Mouse (Mus musculus) midbrain, embryonic 13.5 days (tissue): ENCODE measurements around the gene Gm20683. TPM values are rescaled to one million over a fixed set of nuclear protein-coding genes. Genes with fewer than 3 reads are reported as not detected.

Experiments
- ATAC-seq: fragments of 200-750 bp; cut with Nextera tagmentation; 2 replicates; pipeline ENCODE4 v1.8.0; 2017; ENCODE audit warnings: mild to moderate bottlenecking, moderate TSS enrichment, moderate library complexity
- H3K27ac ChIP-seq: fragments of 300-500 bp; sonication (generic); 2 replicates; pipeline ENCODE4 v1.5.1; 2015; ENCODE audit warnings: inconsistent platforms, mild to moderate bottlenecking, moderate library complexity
- H3K27me3 ChIP-seq: fragments of 300-500 bp; sonication (generic); 2 replicates; pipeline ENCODE4 v1.6.1; 2015; ENCODE audit warnings: mild to moderate bottlenecking, inconsistent platforms
- H3K36me3 ChIP-seq: fragments of 300-500 bp; sonication (generic); 2 replicates; pipeline ENCODE4 v1.6.1; 2015; ENCODE audit warnings: mild to moderate bottlenecking, inconsistent platforms
- H3K4me1 ChIP-seq: fragments of 300-500 bp; sonication (generic); replicated peaks from 2 replicates; pipeline ENCODE4 v1.6.1; 2015; ENCODE audit warnings: inconsistent platforms
- H3K4me2 ChIP-seq: fragments of 300-500 bp; sonication (generic); replicated peaks from 2 replicates; pipeline ENCODE4 v1.6.1; 2015; ENCODE audit warnings: moderate library complexity, mild to moderate bottlenecking, inconsistent platforms
- H3K4me3 ChIP-seq: fragments of 300-500 bp; sonication (generic); replicated peaks from 2 replicates; pipeline ENCODE4 v1.5.1; 2015; ENCODE audit warnings: mild to moderate bottlenecking, inconsistent platforms
- H3K9ac ChIP-seq: fragments of 300-500 bp; sonication (generic); replicated peaks from 2 replicates; pipeline ENCODE4 v1.6.1; 2015; ENCODE audit warnings: mild to moderate bottlenecking, inconsistent platforms
- H3K9me3 ChIP-seq: fragments of 300-500 bp; sonication (generic); 2 replicates; pipeline ENCODE4 v1.6.1; 2016; ENCODE audit warnings: mild to moderate bottlenecking, inconsistent platforms
- WGBS: fragments of 180-500 bp; shearing (Covaris S2); methylation state at CpG from one replicate; pipeline ENCODE4 v1.1.7; 2015; 5-methylcytosine and 5-hydroxymethylcytosine counted together
- polyA plus RNA-seq: library from polyadenylated mRNA; unstranded; fragments of >200 nt; fragmentation: Nextera tagmentation; extraction: Ambion mirVana; gene quantifications from 2 replicates; pipeline ENCODE4 v1.2.1, GENCODE M21; 2015

Gm20683 gene
- polyA plus RNA-seq, 1 experiment from 2014 or later: 7.5 TPM

DNA sequence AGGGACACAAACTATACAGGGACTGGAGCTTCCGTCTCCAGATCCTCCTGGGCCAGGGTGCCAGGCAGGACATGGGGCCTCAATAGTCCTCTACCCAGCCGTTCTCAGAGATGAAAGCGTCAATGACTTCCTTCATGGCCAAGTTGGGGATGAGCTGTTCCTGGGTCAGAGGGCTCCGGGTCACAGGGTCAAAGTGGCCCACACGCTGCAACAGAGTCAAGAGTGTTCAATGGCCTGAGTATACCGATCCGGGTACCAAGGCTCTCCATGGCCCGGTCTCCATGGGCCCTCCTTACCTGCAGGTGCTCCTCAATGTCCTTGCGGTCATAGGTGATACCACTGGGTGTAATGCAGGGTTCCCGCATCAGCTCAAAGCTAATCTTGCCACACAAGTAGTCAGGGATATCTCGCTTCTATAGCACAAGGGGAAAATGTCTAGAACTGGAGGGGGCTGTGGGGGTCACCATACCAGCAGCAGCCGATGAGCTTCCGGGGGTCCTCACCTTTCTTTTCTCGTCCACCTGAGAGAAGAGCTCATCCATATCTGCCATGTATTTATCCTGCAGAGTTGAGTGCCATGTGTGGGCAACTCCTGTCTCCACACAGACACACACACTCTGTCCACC, 10.6 kb downstream of the Gm20683 start:
- Histone ChIP-seq H3K4me3 (peak overlapping the region; percentile 53), H3K9ac (peak overlapping the region; percentile 91; the same call in 1 of the 2 replicates), H3K36me3 (peaks cover 55% of the 10 kb centered on the region), H3K4me1 (peaks cover 83% of the 10 kb centered on the region), H3K27ac (no peak overlapping the region), H3K4me2 (peak overlapping the region; percentile 98), H3K27me3 (no peaks in the 10 kb centered on the region), H3K9me3 (no peaks in the 10 kb centered on the region)
- 87% methylated on average over 14 of the region's 14 CpGs for WGBS
- ATAC-seq: no peak

- Histone ChIP-seq H3K4me1 (peaks cover 82% of the 10 kb centered on the region), H3K27me3 (no peaks in the 10 kb centered on the region), H3K4me2 (peak overlapping the region; percentile 98), H3K36me3 (peaks cover 58% of the 10 kb centered on the region), H3K27ac (no peak overlapping the region), H3K4me3 (peak overlapping the region; percentile 53), H3K9ac (no peak overlapping the region), H3K9me3 (no peaks in the 10 kb centered on the region)
- 88% methylated on average over 4 of the region's 4 CpGs for WGBS
- ATAC-seq: no peak
Measured at GRCm38 (mm10) chr17:25830200-25830753, 11.3 kb downstream of the Gm20683 start.

- Histone ChIP-seq H3K4me2 (peak overlapping the region; percentile 95), H3K4me3 (peak overlapping the region; percentile 53), H3K9ac (peak overlapping the region; percentile 81), H3K36me3 (peaks cover 51% of the 10 kb centered on the region), H3K9me3 (no peaks in the 10 kb centered on the region), H3K27me3 (no peaks in the 10 kb centered on the region), H3K4me1 (peaks cover 82% of the 10 kb centered on the region), H3K27ac (peak overlapping the region; percentile 92)
- WGBS: 47% methylated on average over 8 of the region's 8 CpGs
- ATAC-seq: no peak
Measured at GRCm38 (mm10) chr17:25829558-25830017, 12.0 kb downstream of the Gm20683 start.

DNA sequence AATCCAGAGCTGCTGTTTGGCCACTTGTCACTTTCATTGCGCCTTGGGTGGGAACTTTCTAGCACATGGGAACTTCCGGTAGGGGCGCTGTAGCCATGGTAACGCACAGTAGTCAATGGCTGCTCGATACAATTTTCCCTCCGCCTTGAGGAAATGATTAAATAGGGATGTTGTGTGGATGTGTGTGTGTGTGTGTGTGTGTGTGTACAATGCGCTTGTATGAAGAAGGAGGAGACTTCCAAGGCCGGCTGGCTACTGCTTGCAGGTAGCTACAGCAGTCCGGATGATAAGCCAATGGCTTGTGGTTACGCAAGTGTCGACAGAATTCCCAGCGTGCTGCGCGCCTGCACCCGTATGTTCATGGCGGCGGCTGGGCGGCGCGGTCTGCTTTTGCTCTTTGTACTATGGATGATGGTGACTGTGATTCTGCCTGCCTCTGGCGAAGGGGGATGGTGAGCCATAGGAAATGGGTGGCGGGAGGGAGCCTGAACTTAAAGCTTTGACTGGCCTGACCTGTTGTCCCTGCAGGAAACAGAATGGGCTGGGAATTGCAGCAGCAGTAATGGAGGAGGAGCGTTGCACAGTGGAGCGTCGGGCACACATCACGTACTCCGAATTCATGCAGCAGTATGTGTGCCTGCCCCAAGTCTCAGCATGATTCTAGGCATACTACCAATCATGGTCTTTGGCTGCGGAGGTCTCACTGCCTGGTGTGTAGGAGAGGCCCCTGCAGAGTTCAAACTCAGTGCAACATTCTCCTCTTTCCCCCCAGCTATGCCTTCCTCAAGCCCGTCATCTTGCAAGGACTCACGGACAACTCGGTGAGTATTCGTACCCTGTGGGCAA, 12.6 kb downstream of the Gm20683 start, which contains the start of gene Jmjd8:
Jmjd8 (plus strand) TSS at position 156 of the 846 bp plus-strand sequence.
- Histone ChIP-seq H3K27me3 (no peaks in the 10 kb centered on the region), H3K9me3 (no peaks in the 10 kb centered on the region), H3K9ac (peak within 1 kb of the TSS; percentile 81), H3K4me3 (peak within 1 kb of the TSS; percentile 53), H3K27ac (peak within 1 kb of the TSS; percentile 92), H3K4me2 (peak within 1 kb of the TSS; percentile 95), H3K36me3 (peaks cover 51% of the 10 kb centered on the region), H3K4me1 (peaks cover 82% of the 10 kb centered on the region)
- under 1% methylated on average over 32 of the region's 32 CpGs for WGBS
- ATAC-seq: peak; percentile 58

- Histone ChIP-seq H3K9me3 (no peaks in the 10 kb centered on the region), H3K4me2 (peak overlapping the region; percentile 95), H3K27ac (peak overlapping the region; percentile 92), H3K9ac (peak overlapping the region; percentile 81), H3K27me3 (no peaks in the 10 kb centered on the region), H3K36me3 (peaks cover 51% of the 10 kb centered on the region), H3K4me3 (peak overlapping the region; percentile 53), H3K4me1 (peaks cover 79% of the 10 kb centered on the region)
- ATAC-seq: no peak
- 87% methylated on average over 8 of the region's 8 CpGs for WGBS
Measured at GRCm38 (mm10) chr17:25828223-25828594, 13.4 kb downstream of the Gm20683 start.

DNA sequence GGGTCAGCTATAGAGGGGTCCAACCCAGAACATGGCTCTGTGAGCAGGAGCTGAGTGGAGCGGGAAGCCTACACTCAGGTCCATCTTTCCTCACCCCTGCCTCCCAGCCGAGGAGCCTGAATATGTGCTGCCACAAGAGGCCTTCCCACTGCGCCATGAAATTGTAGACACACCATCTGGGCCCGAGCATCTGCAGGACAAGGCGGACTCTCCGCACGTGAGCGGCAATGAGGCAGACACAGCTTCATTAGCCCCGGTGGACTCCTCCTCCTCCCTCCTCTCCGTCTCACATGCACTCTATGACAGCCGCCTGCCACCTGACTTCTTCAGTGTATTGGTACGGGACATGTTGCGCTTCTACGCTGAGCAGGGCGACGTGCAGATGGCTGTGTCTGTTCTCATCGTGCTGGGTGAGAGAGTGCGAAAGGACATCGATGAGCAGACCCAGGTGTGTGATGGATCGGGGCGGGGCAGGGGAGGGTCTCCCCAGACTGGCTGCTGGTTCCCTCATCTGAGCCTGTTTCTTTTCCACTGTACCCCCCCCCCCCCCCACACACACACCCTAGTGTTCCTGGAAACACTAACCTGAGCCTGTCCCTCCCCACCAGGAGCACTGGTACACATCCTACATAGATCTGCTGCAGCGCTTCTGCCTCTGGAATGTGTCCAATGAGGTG, 13.9 kb downstream of the Gm20683 start:
- peak overlapping the region; percentile 95; the same call in 1 of the 2 replicates for H3K4me2 ChIP-seq
- H3K27ac ChIP-seq: no peak overlapping the region
- H3K27me3 ChIP-seq: no peaks in the 10 kb centered on the region
- peak overlapping the region; percentile 53; the same call in 1 of the 2 replicates for H3K4me3 ChIP-seq
- H3K36me3 ChIP-seq: peaks cover 51% of the 10 kb centered on the region
- 92% methylated on average over 22 of the region's 22 CpGs for WGBS
- no peak for ATAC-seq
- H3K9me3 ChIP-seq: no peaks in the 10 kb centered on the region
- peaks cover 82% of the 10 kb centered on the region for H3K4me1 ChIP-seq
- H3K9ac ChIP-seq: no peak overlapping the region; the same call in none of the 2 replicates

DNA sequence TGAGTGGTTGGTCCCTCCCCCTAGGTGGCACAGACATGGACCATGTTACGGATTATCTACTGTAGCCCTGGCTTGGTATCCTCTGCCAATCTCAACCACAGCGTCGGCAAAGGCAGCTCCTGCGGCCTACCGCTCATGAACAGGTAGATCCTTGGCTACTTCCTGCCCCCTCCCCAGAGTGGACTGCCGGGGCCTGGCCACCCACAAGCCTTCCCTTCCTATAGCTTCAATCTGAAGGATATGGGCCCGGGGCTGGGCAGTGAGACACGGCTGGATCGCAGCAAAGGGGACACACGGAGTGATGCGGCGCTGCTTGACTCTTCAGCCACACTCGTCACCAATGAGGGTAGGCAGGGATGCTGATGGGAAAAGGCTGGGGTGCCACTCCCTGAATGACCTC, 14.6 kb downstream of the Gm20683 start:
- H3K4me1 ChIP-seq: peaks cover 81% of the 10 kb centered on the region
- no peak overlapping the region for H3K4me2 ChIP-seq
- H3K36me3 ChIP-seq: peaks cover 51% of the 10 kb centered on the region
- WGBS: 95% methylated on average over 13 of the region's 13 CpGs
- H3K27ac ChIP-seq: no peak overlapping the region
- ATAC-seq: no peak
- H3K9ac ChIP-seq: no peak overlapping the region; the same call in 1 of the 2 replicates
- H3K9me3 ChIP-seq: no peaks in the 10 kb centered on the region
- H3K27me3 ChIP-seq: no peaks in the 10 kb centered on the region
- H3K4me3 ChIP-seq: no peak overlapping the region

GRCm38 (mm10) chr17:25825984-25826570, 15.5 kb downstream of the Gm20683 start:
- H3K36me3 ChIP-seq: peaks cover 45% of the 10 kb centered on the region
- peaks cover 72% of the 10 kb centered on the region for H3K4me1 ChIP-seq
- no peak overlapping the region for H3K4me3 ChIP-seq
- ATAC-seq: no peak
- no peak overlapping the region for H3K27ac ChIP-seq
- 0 out of 2 replicates have a peak overlapping the region, but pooled peaks have one; percentile 3 for H3K4me2 ChIP-seq
- WGBS: 95% methylated on average over 27 of the region's 27 CpGs
- H3K9ac ChIP-seq: no peak overlapping the region
- H3K9me3 ChIP-seq: no peaks in the 10 kb centered on the region
- H3K27me3 ChIP-seq: no peaks in the 10 kb centered on the region

- H3K4me1 ChIP-seq: peaks cover 64% of the 10 kb centered on the region
- WGBS: 93% methylated on average over 6 of the region's 6 CpGs
- peak overlapping the region; percentile 49 for H3K9ac ChIP-seq
Measured at GRCm38 (mm10) chr17:25825311-25825710, 16.3 kb downstream of the Gm20683 start.

DNA sequence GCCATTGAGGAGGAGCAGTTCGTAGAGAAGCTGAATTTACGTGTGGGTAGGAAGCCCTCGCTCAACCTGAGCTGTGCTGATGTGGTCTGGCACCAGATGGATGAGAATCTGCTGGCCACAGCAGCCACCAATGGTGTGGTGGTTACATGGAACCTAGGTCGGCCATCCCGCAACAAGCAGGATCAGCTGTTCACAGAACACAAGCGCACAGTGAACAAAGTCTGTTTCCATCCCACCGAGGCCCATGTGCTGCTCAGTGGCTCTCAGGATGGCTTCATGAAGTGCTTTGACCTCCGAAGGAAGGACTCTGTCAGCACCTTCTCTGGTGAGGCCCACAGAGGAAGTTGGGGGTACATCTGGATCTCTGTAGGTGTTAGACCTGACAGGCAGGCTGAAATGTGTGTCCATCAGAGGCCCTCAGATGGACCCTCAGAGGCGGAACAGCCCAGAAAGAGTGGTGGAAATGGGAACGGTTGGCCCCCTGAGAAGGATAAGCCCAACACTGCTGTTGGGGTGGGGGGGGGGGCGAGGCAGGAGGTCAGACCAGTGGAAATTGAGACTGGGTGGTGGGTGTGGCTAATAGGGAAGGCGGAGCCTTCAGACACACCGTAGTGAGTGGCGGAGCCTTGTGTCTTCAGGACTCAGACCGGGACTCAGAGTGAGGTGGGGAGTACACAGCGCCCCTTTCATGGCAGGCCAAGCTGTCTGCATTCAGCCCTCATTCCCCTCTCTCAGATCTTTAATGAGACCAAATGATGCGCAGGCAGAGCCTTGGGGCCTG, 17.0 kb downstream of the Gm20683 start:
- no peak overlapping the region for H3K27ac ChIP-seq
- peak overlapping the region; percentile 99 for H3K4me2 ChIP-seq
- no peak for ATAC-seq
- peak overlapping the region; percentile 83 for H3K9ac ChIP-seq
- H3K4me3 ChIP-seq: peak overlapping the region; percentile 66
- WGBS: 76% methylated on average over 17 of the region's 17 CpGs
- peaks cover 39% of the 10 kb centered on the region for H3K36me3 ChIP-seq
- peaks cover 56% of the 10 kb centered on the region for H3K4me1 ChIP-seq
- H3K9me3 ChIP-seq: no peaks in the 10 kb centered on the region
- H3K27me3 ChIP-seq: peaks cover 12% of the 10 kb centered on the region

More at GRCm38 (mm10) chr17:25825311-25825710, 16.3 kb downstream of the Gm20683 start:
- H3K9me3 ChIP-seq: no peaks in the 10 kb centered on the region
- H3K36me3 ChIP-seq: peaks cover 39% of the 10 kb centered on the region
- no peak overlapping the region for H3K4me3 ChIP-seq
- H3K4me2 ChIP-seq: peak overlapping the region; percentile 99
- no peak overlapping the region for H3K27ac ChIP-seq
- ATAC-seq: no peak
- H3K27me3 ChIP-seq: peaks cover 4% of the 10 kb centered on the region
